Mouse (Mus musculus) layer of hippocampus, postnatal 10 days (tissue): ENCODE data around the gene Jak1. TPM values are rescaled to one million over a fixed set of nuclear protein-coding genes. Genes with fewer than 3 reads are reported as not detected.

Experiments used
- DNase-seq, 2 experiments: peaks; one replicate each; pipeline ENCODE4 v3.0.0; 2021; ENCODE audit warnings: low spot score in 2 of 2
- long read RNA-seq: library from polyadenylated mRNA; stranded (forward); transcript quantifications from one replicate; pipeline ENCODE4 v2.0.0, GENCODE M21; 2023
- total RNA-seq, 2 experiments: library from RNA; stranded (reverse); gene quantifications; 2 replicates each; pipeline ENCODE4 v1.2.3; 2021

Jak1 gene
- 100 to 1,000 TPM; 110 TPM for total RNA-seq
- long read RNA-seq, full-length matches to known transcripts: 26 of 45 reads
- long read RNA-seq, partial matches to known transcripts: 11 of 45 reads
- long read RNA-seq, other reads (novel, unspliced or antisense): 8 of 45 reads

GRCm38 (mm10) chr4:101264741-101265513 is at the start of gene Jak1:
Gene Jak1, minus strand, starts transcription at chr4:101265282.
- peak; percentile 93 to 96 for DNase-seq

DNA sequence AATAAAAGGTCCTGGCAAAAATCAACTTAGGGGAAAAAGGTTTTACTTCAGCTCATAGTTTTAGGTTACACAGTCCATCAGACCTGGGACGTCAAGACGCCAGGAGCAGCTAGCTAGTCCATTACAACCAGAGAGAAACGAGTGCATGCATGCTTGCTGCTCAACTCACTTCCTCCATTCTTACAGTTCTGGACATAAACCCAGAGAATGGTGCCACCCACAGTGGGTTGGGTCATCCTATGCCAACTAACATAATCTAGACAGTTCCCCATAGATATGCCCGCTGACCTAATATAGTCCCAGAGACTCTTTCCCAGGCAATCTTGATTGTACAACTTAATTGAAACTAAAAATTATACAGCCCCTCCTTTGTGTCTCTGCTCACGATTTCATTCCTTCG is 47.0 kb upstream of the Jak1 start:
- no peak for DNase-seq

DNA sequence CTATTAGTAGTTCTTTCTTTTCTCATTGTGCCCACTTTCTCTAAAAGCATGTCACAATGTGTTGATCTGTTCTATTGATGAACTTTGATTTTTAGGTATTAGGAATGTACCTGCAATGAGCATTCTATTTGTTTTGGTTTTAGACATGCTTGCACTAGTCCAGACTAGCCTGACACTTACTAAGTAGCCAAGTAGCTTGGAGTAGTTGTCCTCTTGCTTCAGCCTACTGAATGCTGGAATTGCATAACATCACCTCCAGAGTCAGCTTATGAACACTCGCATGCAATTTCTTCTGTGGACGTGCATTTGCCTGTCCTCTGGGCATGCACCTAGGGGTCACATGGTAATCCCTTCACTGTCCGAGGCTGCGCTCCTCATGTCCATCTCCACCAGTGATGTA is 43.1 kb upstream of the Jak1 start:
- no peak for DNase-seq

DNA sequence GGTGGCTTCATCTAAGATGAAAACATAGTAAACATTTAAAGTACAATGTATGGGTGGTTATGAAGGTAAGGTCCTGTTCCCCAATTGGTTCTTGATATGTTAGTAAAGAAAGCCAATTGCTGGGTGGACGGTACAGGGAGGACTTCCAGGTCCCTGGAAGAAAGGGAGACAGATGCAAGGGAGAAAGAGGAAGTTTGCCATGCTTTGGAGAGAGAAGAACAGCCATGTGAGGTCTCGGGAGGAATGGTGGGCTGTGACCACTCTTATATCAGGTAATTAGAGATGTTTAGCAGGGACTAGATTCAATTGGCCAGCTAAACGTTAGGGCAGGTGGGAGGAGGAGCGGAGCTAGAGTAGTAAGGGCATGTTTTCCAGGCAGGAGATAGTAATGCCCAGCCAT is 42.2 kb upstream of the Jak1 start:
- DNase-seq: no peak

DNA sequence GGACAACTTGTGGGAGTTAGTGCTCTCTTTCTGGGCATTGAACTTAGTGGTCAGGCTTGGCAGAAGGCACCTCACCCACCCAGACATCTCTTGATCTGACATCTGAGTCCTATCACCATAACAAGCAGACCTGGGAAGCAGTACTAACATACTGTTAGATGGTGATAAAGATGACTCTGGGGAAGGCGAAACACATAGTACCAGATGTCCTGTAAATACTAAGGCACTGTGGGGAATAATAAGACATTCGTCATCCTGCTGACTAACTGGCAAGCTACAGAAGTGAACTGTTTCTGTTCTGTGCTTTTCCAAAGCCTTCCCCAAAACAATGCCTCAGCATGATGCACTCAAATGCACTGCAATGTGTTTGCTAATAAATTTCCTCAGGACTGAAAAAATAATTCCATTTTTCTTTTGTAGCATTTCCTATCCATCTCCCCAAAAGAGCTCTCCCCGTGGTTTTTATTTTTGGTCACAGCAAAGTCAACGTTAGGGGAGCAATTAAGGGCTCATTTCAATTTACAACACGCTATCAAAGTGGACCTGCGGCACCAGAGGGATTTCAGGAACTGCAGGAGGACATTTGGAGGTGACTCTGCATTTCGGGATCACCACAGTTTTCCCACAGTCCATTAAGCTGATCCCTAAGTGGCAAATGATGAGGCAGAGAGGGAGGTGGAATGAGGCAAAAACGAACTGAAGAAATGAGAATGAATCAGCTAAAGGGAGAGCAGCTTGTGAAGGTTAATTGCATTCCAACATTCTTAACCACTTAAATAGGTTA is 41.2 kb upstream of the Jak1 start:
- no peak for DNase-seq

DNA sequence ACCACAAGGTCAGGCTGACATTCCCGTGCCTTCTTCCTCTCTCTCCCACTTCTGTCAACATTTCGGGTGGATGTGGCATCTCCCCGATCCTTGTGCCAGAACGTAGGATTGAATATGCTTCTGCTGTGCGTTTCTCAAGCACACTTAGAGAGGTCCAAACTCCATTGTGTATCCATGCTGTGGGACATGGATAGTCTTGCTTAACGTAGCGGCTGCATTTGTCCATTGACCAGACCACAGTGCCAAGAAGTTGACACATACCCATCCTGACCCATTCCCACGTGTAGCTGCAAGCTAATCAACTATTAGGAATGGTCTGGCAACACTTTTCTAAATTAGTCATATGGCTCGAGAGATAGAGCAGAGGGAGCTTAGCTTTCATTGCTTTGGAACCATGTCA is 40.0 kb upstream of the Jak1 start:
- no peak for DNase-seq

- DNase-seq: no peak
Measured at GRCm38 (mm10) chr4:101304114-101304513, 39.0 kb upstream of the Jak1 start.

DNA sequence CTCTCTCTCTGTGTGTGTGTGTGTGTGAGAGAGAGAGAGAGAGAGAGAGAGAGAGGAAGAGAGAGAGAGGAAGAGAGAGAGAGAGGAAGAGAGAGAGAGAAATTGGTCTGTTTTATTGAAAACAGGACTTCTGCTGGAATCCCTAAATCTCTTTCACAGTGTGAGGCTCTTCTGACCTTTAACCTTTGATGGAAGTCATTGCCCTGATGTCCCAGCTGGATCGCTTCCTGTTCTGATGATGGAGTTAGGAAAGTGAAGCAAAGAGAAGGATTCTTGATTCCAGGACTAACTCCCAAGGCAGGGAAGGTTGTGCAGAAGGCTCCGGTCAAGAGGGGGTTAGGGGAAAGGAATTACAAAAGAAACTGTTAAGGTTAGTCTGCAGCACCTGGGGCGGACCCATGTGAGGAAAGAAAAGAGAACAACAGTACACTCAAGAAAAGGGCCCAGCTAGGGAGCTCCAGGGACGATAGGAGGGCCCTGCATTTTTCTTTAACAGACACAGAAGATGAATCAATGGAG is 35.4 kb upstream of the Jak1 start:
- no peak for DNase-seq

DNA sequence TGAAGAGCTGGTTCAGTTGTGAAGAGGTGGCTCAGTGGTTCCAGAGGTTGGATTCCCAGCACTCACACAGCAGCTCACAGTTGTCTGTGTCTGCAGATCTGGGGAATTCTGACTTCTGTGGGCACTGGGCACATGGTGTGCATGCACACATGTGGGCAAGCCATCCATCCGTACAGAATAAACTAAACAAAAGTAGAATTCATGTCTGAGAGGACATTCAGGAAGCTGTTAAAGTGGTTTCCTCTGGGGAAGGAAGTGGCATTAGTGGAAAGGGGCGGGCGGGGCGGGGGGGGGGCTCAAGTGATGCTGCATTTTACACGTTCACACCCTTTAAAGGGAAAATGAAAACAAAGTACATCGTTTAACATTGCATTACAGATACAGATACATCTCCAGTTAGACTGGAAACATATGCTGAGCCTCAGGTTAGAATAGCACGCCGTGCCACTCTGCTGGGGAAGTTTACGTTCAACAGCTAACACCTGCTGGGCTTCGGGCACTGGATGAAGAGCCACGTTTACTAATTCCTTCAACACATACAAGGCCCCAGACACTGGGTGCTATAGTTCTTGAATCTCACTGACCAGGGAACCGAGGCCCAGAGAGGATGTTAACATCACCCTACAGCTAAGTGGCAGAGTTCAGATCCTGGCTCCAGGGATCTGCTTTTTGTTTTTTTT is 33.4 kb upstream of the Jak1 start:
- no peak for DNase-seq

- no peak for DNase-seq
Measured at GRCm38 (mm10) chr4:101296836-101297235, 31.8 kb upstream of the Jak1 start.

DNA sequence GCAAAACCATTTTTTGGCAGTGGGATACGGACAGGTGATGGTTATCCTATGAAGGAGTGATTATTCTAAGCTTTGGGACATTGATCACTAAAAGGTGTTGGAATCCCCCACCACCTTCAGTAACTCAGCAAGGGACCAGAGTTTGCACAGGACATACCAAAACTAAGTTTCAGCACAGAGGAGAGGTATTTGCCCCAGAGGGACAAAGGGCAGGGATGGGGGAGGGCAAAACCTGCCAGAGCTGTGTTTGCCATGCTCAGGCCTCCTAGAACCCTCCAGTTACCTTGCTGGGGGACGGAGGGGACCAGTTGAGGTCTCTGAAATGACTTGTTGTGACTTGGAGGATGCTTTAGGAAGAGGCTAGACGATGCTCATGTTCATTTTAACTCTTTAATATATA is 30.7 kb upstream of the Jak1 start:
- no peak for DNase-seq

DNA sequence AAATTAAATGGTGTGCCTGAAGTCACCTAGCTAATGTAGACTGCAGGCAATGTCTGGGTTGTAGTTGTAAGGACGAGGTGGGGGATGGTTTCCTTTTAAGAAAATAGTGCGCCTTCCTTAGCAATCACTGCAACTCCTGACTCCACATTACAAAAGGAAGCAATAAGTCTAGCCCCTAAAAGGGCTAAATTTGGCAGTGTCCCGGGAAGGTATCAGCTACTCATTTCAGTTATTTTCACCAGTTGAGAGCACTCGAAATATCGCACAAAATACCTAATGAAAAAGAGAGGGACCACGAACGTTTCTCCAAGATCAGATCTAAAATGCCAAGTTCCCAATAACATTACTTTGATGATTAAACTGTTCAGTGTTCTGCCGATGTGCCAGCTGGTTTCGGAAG is 28.6 kb upstream of the Jak1 start:
- DNase-seq: no peak

- peak; percentile 26 to 36 for DNase-seq
Measured at GRCm38 (mm10) chr4:101292736-101293541, 27.9 kb upstream of the Jak1 start.

GRCm38 (mm10) chr4:101292028-101292735 is 27.1 kb upstream of the Jak1 start:
- peak; percentile 68 to 74 for DNase-seq

- DNase-seq: no peak
Measured at GRCm38 (mm10) chr4:101288292-101288691, 23.2 kb upstream of the Jak1 start.

DNA sequence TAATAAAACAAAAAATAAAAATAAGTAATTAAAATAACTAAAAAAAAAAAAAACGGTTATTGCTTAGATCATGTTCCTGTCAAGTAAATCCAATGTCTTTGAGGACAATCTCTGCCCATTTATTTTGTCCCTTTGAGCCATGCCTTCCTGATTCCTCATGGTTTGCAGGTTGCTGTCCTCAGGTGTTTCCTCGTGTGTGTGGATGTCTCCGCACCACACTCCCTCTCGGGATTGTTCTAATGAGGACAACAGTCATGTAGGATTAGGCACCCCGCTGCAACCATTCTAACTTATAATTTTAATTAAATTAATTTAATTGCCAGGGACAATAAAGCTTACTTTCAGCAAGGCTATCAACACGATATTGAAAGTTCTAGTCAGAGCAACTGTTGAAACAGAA is 21.5 kb upstream of the Jak1 start:
- DNase-seq: no peak

- DNase-seq: no peak
Measured at GRCm38 (mm10) chr4:101285906-101286432, 20.9 kb upstream of the Jak1 start.

DNA sequence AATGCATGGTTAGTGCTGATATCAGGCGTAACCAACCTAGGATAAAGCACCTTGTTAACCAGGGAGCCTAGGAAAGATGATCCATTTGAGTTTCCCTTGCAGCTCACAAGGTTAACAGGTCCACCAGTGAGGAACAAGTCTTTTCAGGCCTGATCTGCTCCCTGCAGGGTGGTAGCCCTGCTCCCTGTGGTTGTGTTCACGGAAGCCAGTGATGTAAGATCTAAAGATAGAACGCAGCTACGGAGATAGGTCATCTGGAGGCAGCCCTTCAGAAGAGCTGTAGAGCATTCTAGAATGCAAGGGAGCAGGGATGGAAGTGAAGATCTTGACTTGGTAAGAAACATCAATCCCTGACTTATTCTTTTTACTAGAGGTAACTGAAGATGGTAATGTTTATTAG is 18.9 kb upstream of the Jak1 start:
- no peak for DNase-seq

- DNase-seq: no peak
Measured at GRCm38 (mm10) chr4:101282237-101282636, 17.2 kb upstream of the Jak1 start.

DNA sequence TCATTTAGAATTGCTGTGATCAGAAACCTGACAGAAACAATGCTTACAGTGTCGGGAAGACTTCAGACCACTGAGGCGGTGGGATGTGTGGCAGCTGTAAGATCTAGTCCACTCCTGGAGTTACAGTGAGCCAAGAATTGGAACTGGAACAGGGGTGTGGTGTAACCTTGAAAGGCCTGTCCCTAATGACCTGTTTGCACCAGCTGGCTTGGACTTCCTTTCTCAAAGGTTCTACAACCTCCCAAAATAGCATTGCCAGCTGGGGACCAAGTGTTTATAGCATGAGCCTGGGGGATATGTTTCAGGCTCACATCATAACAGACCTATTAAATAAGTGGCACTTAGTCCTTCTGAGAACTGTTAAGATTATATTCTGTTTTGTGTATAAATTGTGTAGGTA is 15.0 kb upstream of the Jak1 start:
- DNase-seq: no peak
